Mouse (Mus musculus): Measurements from ENCODE around the gene Tut1. TPM values are rescaled to one million over a fixed set of nuclear protein-coding genes. Genes with fewer than 3 reads are reported as not detected.

Tut1 gene
- total and polyA plus RNA-seq, 3 experiments: 54.6 to 68.2 TPM; not detected in 1

DNA sequence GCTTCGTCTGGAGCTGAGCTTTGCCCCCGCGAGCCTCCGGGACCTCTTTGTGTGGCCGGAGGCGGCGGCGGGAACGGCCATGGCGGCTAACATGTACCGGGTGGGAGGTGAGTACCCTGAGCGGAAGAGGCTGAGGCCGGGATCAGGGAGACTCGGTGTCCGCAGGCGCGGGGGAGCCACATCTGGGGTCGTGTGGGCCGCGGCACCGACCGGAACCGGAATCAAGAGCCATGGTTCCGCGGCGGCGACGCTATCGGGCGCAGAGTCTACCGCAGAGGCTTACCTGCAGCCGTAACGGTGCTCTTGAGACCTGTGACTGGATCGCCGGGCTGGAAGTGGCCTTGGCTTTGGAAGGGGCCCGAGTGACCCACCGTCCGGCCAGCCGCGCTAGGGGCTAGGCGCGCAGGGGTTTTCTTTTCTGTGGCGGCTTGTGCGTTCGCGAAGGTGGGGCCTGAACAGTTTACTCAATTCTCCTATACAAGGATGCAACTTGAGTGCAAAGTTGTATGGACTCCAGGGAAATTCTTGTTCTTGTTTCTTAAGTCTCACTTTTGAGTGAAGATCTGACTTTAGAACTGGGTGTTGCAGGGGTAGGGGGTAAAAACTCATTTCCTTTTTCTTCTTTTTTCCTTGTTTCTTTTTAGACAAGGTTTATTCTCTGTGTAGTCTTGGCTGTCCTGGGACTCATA, 11.2 kb upstream of the Tut1 start (continued):
- TF ChIP-seq MEF2A (IDR thresholded peaks at IDR 0.05; ENCODE audit: extremely low read depth, insufficient replicate concordance, low read depth, low read length, poor library complexity, severe bottlenecking) (no peak), RAD21 (IDR thresholded peaks at IDR 0.05; ENCODE audit: low read depth, low read length) (no peak)

DNA sequence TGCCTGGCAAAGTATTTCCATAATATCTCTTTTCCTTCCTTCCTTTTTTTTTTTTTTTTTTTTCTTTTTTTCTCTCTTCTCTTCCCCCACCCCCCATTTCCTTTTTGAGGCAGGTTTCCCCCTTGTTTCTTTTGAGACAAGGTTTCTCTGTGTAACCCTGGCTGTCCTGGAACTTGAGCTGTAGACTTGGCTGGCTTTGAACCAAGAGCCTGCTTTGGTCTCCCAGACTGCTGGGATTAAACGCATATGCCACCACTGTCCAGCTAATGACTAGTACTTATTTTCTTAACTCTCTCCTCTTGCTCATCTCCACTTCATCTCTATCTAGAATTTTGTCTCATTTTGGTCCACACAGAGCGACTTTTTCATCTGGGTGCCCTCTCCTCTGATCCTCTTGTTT, 10.6 kb upstream of the Tut1 start:
- DNase-seq (ENCODE audit: low read depth, low spot score): peak; percentile 43
- Histone ChIP-seq H3K4me3 (ENCODE audit: control insufficient read depth in 1 of 2, insufficient read depth in 1 of 2, low read depth in 2 of 2, low read length in 2 of 2) (peak overlapping the region; percentile 85 to 99), H3K4me1 (ENCODE audit: control insufficient read depth in 1 of 2, insufficient read depth in 2 of 2, low read length in 2 of 2) (peaks cover 11 to 36% of the 10 kb centered on the region in 2 experiments), H3K9me3 (replicated peaks; ENCODE audit: insufficient read depth, low read length) (no peaks in the 10 kb centered on the region), H3K27ac (ENCODE audit: control insufficient read depth, low read depth, low read length) (peak overlapping the region; percentile 92), H3K9ac (ENCODE audit: control insufficient read depth, low read depth, low read length, poor library complexity, severe bottlenecking) (peak overlapping the region; percentile 92), H3K27me3 (ENCODE audit: control insufficient read depth in 1 of 2, insufficient read depth in 2 of 2, low read length in 2 of 2) (no peaks in the 10 kb centered on the region), H3K79me2 (ENCODE audit: control insufficient read depth, insufficient read depth, low read length, poor library complexity) (peaks cover 38% of the 10 kb centered on the region), H3K36me3 (ENCODE audit: control insufficient read depth in 1 of 2, insufficient read depth in 2 of 2, low read length in 2 of 2) (peaks cover 14 to 45% of the 10 kb centered on the region in 2 experiments)
- TF ChIP-seq UBTF (IDR thresholded peaks at IDR 0.05; ENCODE audit: borderline replicate concordance, insufficient read depth, low read depth, low read length) (no peak), ZNF384 (IDR thresholded peaks at IDR 0.05; ENCODE audit: low read depth, low read length) (peak; percentile 53; the same call in 1 of the 2 replicates)

DNA sequence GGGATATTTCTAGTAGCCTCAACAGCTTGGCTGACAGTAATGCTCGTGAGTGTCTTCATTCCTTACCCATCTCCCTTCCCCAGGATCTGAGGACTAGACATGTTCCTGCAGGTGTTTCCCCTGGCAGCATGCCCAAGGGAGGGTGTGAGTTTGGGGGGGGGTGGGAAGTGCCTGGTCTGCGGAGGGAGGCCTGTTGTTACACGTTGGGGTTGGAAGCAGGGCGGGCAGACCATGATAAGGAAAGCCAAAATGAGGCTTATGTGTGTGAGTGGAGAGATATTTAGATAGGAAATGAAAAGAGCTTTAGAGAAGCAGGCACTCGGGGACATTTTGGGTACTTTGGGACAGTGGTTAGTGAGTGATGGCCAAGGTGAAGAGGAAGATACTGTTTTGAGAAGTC, 9.6 kb upstream of the Tut1 start:
- Histone ChIP-seq H3K9ac (ENCODE audit: control insufficient read depth, low read depth, low read length, poor library complexity, severe bottlenecking) (peak overlapping the region; percentile 92), H3K27me3 (ENCODE audit: control insufficient read depth in 1 of 2, insufficient read depth in 2 of 2, low read length in 2 of 2) (no peaks in the 10 kb centered on the region), H3K27ac (ENCODE audit: control insufficient read depth, low read depth, low read length) (peak overlapping the region; percentile 92), H3K4me3 (ENCODE audit: control insufficient read depth in 1 of 2, insufficient read depth in 1 of 2, low read depth in 2 of 2, low read length in 2 of 2) (peak overlapping the region; percentile 15 to 85; a peak in 3 of 4 replicates), H3K79me2 (ENCODE audit: control insufficient read depth, insufficient read depth, low read length, poor library complexity) (peaks cover 38% of the 10 kb centered on the region), H3K4me1 (ENCODE audit: control insufficient read depth in 1 of 2, insufficient read depth in 2 of 2, low read length in 2 of 2) (peaks cover 11 to 37% of the 10 kb centered on the region in 2 experiments), H3K36me3 (ENCODE audit: control insufficient read depth in 1 of 2, insufficient read depth in 2 of 2, low read length in 2 of 2) (peaks cover 16 to 48% of the 10 kb centered on the region in 2 experiments), H3K9me3 (replicated peaks; ENCODE audit: insufficient read depth, low read length) (no peaks in the 10 kb centered on the region)
- DNase-seq (ENCODE audit: low read depth, low spot score): peak; percentile 91
- TF ChIP-seq USF2 (IDR thresholded peaks at IDR 0.05; ENCODE audit: borderline replicate concordance in 1 of 2, insufficient read depth in 1 of 2, low read depth in 1 of 2, low read length in 2 of 2): no peak
- peak; percentile 28; the same call in 1 of the 2 replicates for TF ChIP-seq CHD2 (IDR thresholded peaks at IDR 0.05; ENCODE audit: low read length)
- peak; percentile 95 for TF ChIP-seq TCF12 (IDR thresholded peaks at IDR 0.05; ENCODE audit: low read depth, low read length)
- TF ChIP-seq TAL1 (IDR thresholded peaks at IDR 0.05; ENCODE audit: low read length): peak; percentile 80
- TF ChIP-seq POLR2AphosphoS5 (IDR thresholded peaks at IDR 0.05; ENCODE audit: borderline replicate concordance, low read depth, low read length): no peak
- TF ChIP-seq E2F4 (IDR thresholded peaks at IDR 0.05; ENCODE audit: borderline replicate concordance, low read depth, low read length): no peak
- TF ChIP-seq TBP (IDR thresholded peaks at IDR 0.05; ENCODE audit: low read depth, low read length): 0 out of 2 replicates have a peak, but pooled peaks have one; percentile 35
- TF ChIP-seq MYC (IDR thresholded peaks at IDR 0.05; ENCODE audit: low read depth, low read length): 0 out of 2 replicates have a peak, but pooled peaks have one; percentile 22
- peak; percentile 92 for TF ChIP-seq SIN3A (IDR thresholded peaks at IDR 0.05; ENCODE audit: low read length)
- TF ChIP-seq JUND (IDR thresholded peaks at IDR 0.05; ENCODE audit: low read depth, low read length): no peak
- peak; percentile 63 for TF ChIP-seq RCOR1 (IDR thresholded peaks at IDR 0.05; ENCODE audit: low read depth, low read length)
- peak; percentile 95 for TF ChIP-seq ETS1 (IDR thresholded peaks at IDR 0.05; ENCODE audit: low read depth, low read length)
- no peak for TF ChIP-seq ZNF384 (IDR thresholded peaks at IDR 0.05; ENCODE audit: low read depth, low read length)
- 0 out of 2 replicates have a peak, but pooled peaks have one; percentile 42 for TF ChIP-seq ZMIZ1 (IDR thresholded peaks at IDR 0.05; ENCODE audit: low read depth, low read length)
- no peak for TF ChIP-seq SMC3 (IDR thresholded peaks at IDR 0.05; ENCODE audit: low read depth, low read length)
- peak; percentile 67 to 92; a peak in 3 of 4 replicates for TF ChIP-seq EP300 (IDR thresholded peaks at IDR 0.05; ENCODE audit: low read depth in 1 of 2, low read length in 2 of 2)
- TF ChIP-seq BHLHE40 (IDR thresholded peaks at IDR 0.05; ENCODE audit: borderline replicate concordance, low read depth, low read length): peak; percentile 73; the same call in 1 of the 2 replicates
- TF ChIP-seq MYB (IDR thresholded peaks at IDR 0.05; ENCODE audit: low read depth, low read length): 0 out of 2 replicates have a peak, but pooled peaks have one; percentile 26
- TF ChIP-seq MEF2A (IDR thresholded peaks at IDR 0.05; ENCODE audit: extremely low read depth, insufficient replicate concordance, low read depth, low read length, poor library complexity, severe bottlenecking): 0 out of 2 replicates have a peak, but pooled peaks have one; percentile 55
- 0 out of 2 replicates have a peak, but pooled peaks have one; percentile 4 for TF ChIP-seq ZC3H11A (IDR thresholded peaks at IDR 0.05; ENCODE audit: low read depth, low read length)
- TF ChIP-seq CTCF (IDR thresholded peaks at IDR 0.05 in 2 of 3, conservative IDR thresholded peaks at IDR 0.05 in 1 of 3; ENCODE audit: control insufficient read depth in 1 of 3, insufficient read depth in 1 of 3, low read depth in 2 of 3, low read length in 3 of 3, poor library complexity in 1 of 3, severe bottlenecking in 1 of 3): no peak
- peak; percentile 93 for TF ChIP-seq MXI1 (IDR thresholded peaks at IDR 0.05; ENCODE audit: low read depth, low read length)
- TF ChIP-seq MAX (IDR thresholded peaks at IDR 0.05; ENCODE audit: low read length): peak; percentile 53; the same call in 1 of the 2 replicates
- TF ChIP-seq ELF1 (IDR thresholded peaks at IDR 0.05; ENCODE audit: low read depth, low read length): peak; percentile 37; the same call in 1 of the 2 replicates
- no peak for TF ChIP-seq UBTF (IDR thresholded peaks at IDR 0.05; ENCODE audit: borderline replicate concordance, insufficient read depth, low read depth, low read length)

All from MEL (cell line).